Mouse (Mus musculus) lung, embryonic 16.5 days (tissue): ENCODE data around the gene Csrp1. TPM values are rescaled to one million over a fixed set of nuclear protein-coding genes. Genes with fewer than 3 reads are reported as not detected.
A peak's percentile ranks its signal among the peaks of the same experiment; 100 is the strongest.

Experiments
- ATAC-seq: fragments of 200-750 bp; cut with Nextera tagmentation; 2 replicates; pipeline ENCODE4 v1.8.0; 2017; ENCODE audit warnings: low read depth, mild to moderate bottlenecking, moderate library complexity
- H3K27ac ChIP-seq: fragments of 300-500 bp; sonication (generic); 2 replicates; pipeline ENCODE4 v1.5.1; 2014; ENCODE audit warnings: mild to moderate bottlenecking, control low read depth, low read length
- H3K27me3 ChIP-seq: fragments of 300-500 bp; sonication (generic); 2 replicates; pipeline ENCODE4 v1.6.1; 2014; ENCODE audit warnings: low read depth, low read length, mixed read lengths; ENCODE audit not compliant: control insufficient read depth, insufficient read depth
- H3K36me3 ChIP-seq: fragments of 300-500 bp; sonication (generic); 2 replicates; pipeline ENCODE4 v1.6.1; 2014; ENCODE audit warnings: low read length; ENCODE audit not compliant: control insufficient read depth, insufficient read depth
- H3K4me1 ChIP-seq: fragments of 300-500 bp; sonication (generic); replicated peaks from 2 replicates; pipeline ENCODE4 v1.6.1; 2014; ENCODE audit warnings: low read length, mixed read lengths; ENCODE audit not compliant: control insufficient read depth, insufficient read depth
- H3K4me2 ChIP-seq: fragments of 300-500 bp; sonication (generic); 2 replicates; pipeline ENCODE4 v1.6.1; 2014; ENCODE audit warnings: low read depth, low read length, control low read depth
- H3K4me3 ChIP-seq: fragments of 300-500 bp; sonication (generic); 2 replicates; pipeline ENCODE4 v1.5.1; 2014; ENCODE audit warnings: mild to moderate bottlenecking, low read length, control low read depth
- H3K9ac ChIP-seq: fragments of 300-500 bp; sonication (generic); 2 replicates; pipeline ENCODE4 v1.6.1; 2014; ENCODE audit warnings: low read length, control low read depth
- H3K9me3 ChIP-seq: fragments of 300-500 bp; sonication (generic); 2 replicates; pipeline ENCODE4 v1.6.1; 2016; ENCODE audit warnings: low read length; ENCODE audit not compliant: control insufficient read depth
- WGBS: fragments of 180-500 bp; shearing (Covaris S2); extraction: QIAGEN DNeasy Blood & Tissue Kit; methylation state at CpG from one replicate; pipeline ENCODE4 v1.1.7; 2014; 5-methylcytosine and 5-hydroxymethylcytosine counted together
- polyA plus RNA-seq: library from polyadenylated mRNA; unstranded; fragments of >200 nt; fragmentation: Nextera tagmentation; extraction: Ambion mirVana; gene quantifications from 2 replicates; pipeline ENCODE4 v1.2.1, GENCODE M21; 2015

Csrp1 gene
- polyA plus RNA-seq, result 268 and 290 TPM in 2 replicates

DNA sequence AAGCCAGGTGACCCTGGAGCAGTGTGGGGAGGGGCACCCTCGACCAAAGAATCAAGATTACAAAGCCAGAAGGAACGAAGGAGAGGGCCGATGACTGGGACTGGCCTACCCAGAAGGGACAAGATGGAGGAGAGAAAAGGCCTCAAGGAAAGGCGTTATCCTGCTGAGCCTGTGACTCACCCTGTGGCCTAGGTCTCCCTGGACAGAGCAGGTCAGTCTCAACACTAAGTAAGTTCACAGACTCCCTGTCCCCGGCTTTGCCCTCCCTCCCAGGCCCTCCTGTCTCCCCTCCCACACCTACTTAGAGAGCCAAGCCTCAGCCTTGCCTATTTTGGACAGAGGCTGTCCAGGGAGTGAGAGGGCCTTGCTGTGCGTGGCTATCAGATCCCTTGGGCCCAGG lies at the start of gene Csrp1:
TSS of gene Csrp1 (plus strand) at position 79 of the 400 bp plus-strand sequence.
- Histone ChIP-seq H3K4me3 (no peak within 1 kb of the TSS), H3K9me3 (no peaks in the 10 kb centered on the region), H3K4me2 (peak within 1 kb of the TSS; percentile 7; the same call in 1 of the 2 replicates), H3K4me1 (0 out of 2 replicates have a peak, but pooled peaks cover 5% of the 10 kb centered on the region), H3K27me3 (no peaks in the 10 kb centered on the region), H3K27ac (no peak within 1 kb of the TSS), H3K36me3 (no peaks in the 10 kb centered on the region), H3K9ac (no peak within 1 kb of the TSS)
- peak; percentile 34 for ATAC-seq
- 54% methylated on average over 6 of the region's 6 CpGs for WGBS

DNA sequence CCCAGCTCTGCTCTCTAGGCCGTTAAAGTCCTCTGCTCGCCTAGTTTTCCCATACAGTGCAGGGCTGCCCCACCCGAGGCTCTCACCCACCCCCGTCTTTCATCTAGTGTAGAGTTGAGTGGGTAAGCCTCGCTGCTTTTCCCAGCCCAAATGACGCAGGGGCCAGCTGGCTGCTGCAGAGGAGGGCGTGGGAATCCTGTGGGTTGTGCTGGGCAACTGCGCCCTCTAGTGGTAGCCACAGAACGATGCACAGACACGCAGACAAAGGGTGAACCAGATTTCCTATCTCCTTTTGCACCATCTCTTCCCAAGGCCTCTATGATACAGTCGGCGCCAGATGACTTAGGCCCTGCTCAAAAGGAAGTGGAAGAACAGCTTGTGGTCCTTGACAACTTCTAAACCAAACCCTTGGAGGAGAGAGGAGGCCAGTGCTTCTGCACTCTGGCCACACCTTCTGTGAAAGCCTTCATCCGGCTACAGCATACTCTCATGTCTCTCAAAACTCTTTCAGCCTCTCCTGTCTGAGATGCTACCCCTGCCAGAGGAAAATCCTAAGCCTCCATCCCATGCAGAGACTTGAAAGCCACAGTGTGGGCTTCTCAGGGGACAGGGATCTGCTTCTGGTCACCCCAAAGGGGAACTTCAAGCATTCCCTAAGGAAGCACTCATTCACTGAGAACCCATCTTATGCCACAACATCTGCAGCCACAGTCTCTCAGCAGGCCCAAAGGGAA lies 49.3 kb upstream of the Csrp1 start:
- H3K9me3 ChIP-seq, result no peaks in the 10 kb centered on the region
- H3K27me3 ChIP-seq, result no peaks in the 10 kb centered on the region
- no peak overlapping the region; the same call in 1 of the 2 replicates for H3K9ac ChIP-seq
- 8% methylated on average over 13 of the region's 13 CpGs for WGBS
- no peaks in the 10 kb centered on the region for H3K36me3 ChIP-seq
- peak; percentile 83 for ATAC-seq
- no peak overlapping the region for H3K4me3 ChIP-seq
- peak overlapping the region; percentile 35 for H3K4me2 ChIP-seq
- peak overlapping the region; percentile 44 for H3K27ac ChIP-seq
- peaks cover 42% of the 10 kb centered on the region for H3K4me1 ChIP-seq

DNA sequence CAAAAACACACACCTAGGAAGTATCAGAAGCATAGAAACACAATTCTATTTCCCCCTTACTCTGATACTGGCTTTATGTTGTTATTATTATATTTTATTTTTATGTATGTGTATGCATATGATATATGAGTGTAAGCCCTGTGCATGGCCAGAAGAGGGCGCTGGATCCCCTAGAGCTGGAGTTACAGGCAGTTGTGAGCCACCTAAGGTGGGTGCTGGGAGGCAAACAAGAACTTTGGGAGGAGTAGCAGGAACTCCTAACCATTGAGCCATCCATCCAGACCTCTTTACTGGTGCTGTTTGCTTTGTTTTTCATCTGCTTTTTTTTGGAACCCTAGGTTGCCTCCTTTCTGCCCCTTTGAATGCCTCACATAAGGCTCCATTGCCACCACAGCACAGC lies 48.5 kb upstream of the Csrp1 start:
- peaks cover 44% of the 10 kb centered on the region for H3K4me1 ChIP-seq

DNA sequence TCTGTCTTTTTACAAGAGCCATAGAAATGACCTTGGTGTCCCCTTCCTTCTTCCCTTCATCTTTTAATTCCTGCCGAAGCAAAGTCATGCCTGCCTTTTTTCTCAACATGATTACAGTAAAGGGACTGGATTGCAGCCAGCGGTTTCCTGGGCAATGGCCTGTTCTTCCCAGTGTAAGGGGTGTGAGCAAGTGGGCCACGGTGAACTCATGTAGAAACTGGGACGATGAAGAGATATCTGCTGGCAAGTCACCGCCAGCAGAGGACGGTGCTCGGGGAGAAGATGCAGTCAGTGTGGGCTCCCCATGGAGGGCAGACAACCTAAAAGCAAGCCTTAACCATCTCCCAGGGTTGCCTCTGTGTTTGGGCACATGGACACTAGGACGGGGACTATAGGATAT lies 47.9 kb upstream of the Csrp1 start:
- H3K36me3 ChIP-seq, result no peaks in the 10 kb centered on the region
- no peaks in the 10 kb centered on the region for H3K27me3 ChIP-seq
- H3K9ac ChIP-seq, result no peak overlapping the region
- no peak overlapping the region for H3K4me3 ChIP-seq
- 46% methylated on average over 8 of the region's 8 CpGs for WGBS
- H3K9me3 ChIP-seq, result no peaks in the 10 kb centered on the region
- no peak overlapping the region for H3K4me2 ChIP-seq
- no peak for ATAC-seq
- H3K4me1 ChIP-seq, result peaks cover 44% of the 10 kb centered on the region
- peak overlapping the region; percentile 28 for H3K27ac ChIP-seq

More for the DNA sequence above, 48.5 kb upstream of the Csrp1 start:
- H3K4me3 ChIP-seq, result no peak overlapping the region
- no peaks in the 10 kb centered on the region for H3K27me3 ChIP-seq
- 38% methylated on average over 1 of the region's 1 CpGs for WGBS
- H3K36me3 ChIP-seq, result no peaks in the 10 kb centered on the region
- H3K27ac ChIP-seq, result peak overlapping the region; percentile 28
- H3K9ac ChIP-seq, result no peak overlapping the region
- ATAC-seq, result no peak
- no peaks in the 10 kb centered on the region for H3K9me3 ChIP-seq
- no peak overlapping the region for H3K4me2 ChIP-seq

DNA sequence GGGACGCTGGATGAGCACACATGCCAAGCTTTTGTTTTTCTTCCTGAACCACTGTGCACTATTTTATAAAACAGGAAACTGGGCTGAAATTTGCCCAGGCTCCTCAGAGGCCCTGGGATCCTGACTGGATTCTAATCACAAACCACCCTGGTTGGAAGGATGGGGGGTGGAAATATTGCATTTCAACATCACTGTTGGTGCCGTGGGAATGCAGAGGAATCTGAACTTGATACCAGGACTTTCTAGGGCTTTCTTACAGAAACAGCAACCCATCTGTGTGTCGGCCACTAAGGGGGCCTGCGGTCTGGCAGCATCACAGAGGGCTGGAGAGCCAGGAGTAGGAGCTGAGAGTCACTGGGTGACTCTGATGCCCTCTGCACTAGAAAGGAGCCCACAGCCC lies 47.5 kb upstream of the Csrp1 start:
- H3K4me3 ChIP-seq, result no peak overlapping the region
- H3K4me2 ChIP-seq, result no peak overlapping the region
- WGBS, result 60% methylated on average over 4 of the region's 4 CpGs
- no peaks in the 10 kb centered on the region for H3K27me3 ChIP-seq
- H3K36me3 ChIP-seq, result no peaks in the 10 kb centered on the region
- peaks cover 44% of the 10 kb centered on the region for H3K4me1 ChIP-seq
- no peak for ATAC-seq
- H3K27ac ChIP-seq, result peak overlapping the region; percentile 66
- H3K9ac ChIP-seq, result 0 out of 2 replicates have a peak overlapping the region, but pooled peaks have one; percentile 18
- H3K9me3 ChIP-seq, result no peaks in the 10 kb centered on the region

DNA sequence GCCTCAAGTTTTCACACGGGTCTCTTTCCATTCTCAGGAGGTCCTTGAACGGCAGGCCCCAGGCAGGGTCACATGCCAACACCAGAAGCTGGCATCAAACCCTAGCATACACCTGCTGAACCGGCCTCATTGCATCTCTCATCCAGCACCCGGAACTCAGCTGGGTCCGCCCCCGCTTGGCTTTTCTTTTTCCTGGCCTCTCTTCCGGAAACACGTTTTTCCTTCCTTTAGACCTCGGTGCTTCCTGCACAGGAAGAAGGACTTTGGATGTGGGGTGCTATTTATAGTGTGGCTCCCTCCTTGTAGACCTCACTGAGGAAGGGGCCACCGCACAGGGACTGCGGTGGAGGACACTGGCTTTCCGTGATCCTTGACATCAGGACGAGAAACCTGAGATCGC lies 46.4 kb upstream of the Csrp1 start:
- H3K4me1 ChIP-seq, result peaks cover 40% of the 10 kb centered on the region
- WGBS, result 57% methylated on average over 14 of the region's 14 CpGs
- peak overlapping the region; percentile 60; the same call in 1 of the 2 replicates for H3K27ac ChIP-seq

DNA sequence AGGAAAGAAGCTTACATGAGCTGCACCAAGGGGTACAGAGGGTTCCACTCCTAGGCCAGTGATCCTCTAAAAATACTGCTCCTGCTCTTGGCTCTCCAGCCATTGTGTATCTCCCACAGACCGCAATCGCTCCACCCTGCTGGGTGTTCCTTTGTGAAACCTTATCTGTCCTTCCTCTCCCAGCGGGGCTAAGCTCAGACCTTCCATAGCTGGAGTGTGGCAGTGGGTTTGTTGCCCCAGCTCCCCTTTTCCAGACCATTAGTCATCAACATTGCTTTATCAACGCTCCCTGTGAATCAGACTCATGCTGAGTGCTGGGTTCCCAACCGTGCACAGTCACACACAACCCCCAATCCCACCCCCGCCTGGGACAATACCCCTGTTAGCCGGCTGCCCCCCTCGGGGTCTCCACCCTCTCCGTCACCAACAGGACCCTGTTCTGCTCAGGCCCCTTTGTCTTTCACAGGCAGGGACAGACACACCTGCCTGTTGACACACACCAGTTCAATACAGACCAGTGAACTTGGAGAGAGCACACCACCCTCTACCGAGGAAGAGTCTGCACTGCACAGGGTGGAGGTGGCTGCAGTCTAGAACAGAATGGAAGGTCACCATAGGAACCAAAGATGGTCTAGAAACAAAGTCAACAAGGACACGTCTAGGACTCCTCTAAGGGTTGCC lies 44.3 kb upstream of the Csrp1 start:
- H3K27me3 ChIP-seq, result no peaks in the 10 kb centered on the region
- H3K27ac ChIP-seq, result no peak overlapping the region
- no peak overlapping the region for H3K4me3 ChIP-seq
- H3K9ac ChIP-seq, result no peak overlapping the region
- H3K36me3 ChIP-seq, result no peaks in the 10 kb centered on the region
- no peaks in the 10 kb centered on the region for H3K9me3 ChIP-seq
- 41% methylated on average over 11 of the region's 11 CpGs for WGBS
- H3K4me1 ChIP-seq, result peaks cover 25% of the 10 kb centered on the region
- no peak overlapping the region for H3K4me2 ChIP-seq
- ATAC-seq, result no peak

More for the DNA sequence above, 46.4 kb upstream of the Csrp1 start:
- H3K9me3 ChIP-seq, result no peaks in the 10 kb centered on the region
- no peak overlapping the region for H3K9ac ChIP-seq
- peak overlapping the region; percentile 17; the same call in 1 of the 2 replicates for H3K4me2 ChIP-seq
- no peaks in the 10 kb centered on the region for H3K27me3 ChIP-seq
- no peaks in the 10 kb centered on the region for H3K36me3 ChIP-seq
- no peak overlapping the region for H3K4me3 ChIP-seq
- no peak for ATAC-seq

DNA sequence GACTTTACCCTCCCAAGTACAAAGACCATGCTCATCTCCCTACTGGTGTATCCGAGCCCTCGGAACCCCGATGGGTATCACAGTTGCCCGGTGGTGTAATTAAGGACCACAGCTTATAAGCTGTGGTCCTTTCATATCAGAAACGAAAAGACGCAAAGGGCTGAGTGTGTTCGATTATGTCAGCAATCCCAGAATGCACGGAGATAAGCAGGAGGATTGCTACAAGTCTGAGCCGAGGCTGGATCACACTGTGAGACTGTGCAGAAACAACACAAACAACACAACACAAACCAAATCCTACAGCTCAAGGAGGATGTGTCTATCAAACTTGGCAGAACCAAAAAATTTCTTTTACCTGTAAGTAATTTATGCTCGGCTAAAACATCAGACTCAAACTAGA lies 43.6 kb upstream of the Csrp1 start:
- Histone ChIP-seq H3K36me3 (no peaks in the 10 kb centered on the region), H3K4me1 (peaks cover 21% of the 10 kb centered on the region), H3K9ac (no peak overlapping the region), H3K9me3 (no peaks in the 10 kb centered on the region), H3K27me3 (no peaks in the 10 kb centered on the region), H3K27ac (no peak overlapping the region), H3K4me3 (no peak overlapping the region), H3K4me2 (no peak overlapping the region)
- WGBS, result 85% methylated on average over 10 of the region's 10 CpGs
- no peak for ATAC-seq

DNA sequence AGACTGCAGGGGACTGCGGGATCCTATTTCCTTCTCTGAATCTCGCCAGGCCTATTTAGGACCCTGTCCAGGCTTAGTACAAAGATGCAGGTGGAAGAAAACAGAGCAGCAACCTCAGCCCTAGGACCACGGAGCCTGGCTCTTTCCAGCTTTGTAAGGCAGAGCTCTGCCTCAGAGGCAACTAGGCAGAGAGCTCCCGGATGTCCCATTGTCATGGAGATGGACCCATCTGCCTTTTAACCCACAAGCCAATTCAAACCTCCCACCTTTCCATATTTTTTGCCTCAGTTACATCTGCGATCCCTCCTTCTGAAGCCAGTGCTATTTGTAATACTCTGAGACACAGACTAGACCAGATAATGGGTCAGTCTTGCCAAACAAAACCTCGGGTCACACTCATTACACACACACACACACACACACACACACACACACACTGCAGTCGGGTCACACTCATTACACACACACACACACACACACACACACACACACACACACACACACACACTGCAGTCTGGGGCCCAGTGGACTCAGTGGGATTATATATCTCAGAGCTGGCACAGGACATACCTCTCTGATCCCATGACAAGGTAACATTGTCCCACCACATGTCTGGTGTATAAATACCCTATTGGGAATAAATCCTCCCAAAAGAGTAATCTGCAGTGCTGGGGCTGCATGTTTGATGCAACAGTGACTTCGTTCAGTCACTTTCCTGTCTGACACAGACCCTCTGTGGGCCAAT lies 42.8 kb upstream of the Csrp1 start:
- H3K27me3 ChIP-seq, result no peaks in the 10 kb centered on the region
- H3K27ac ChIP-seq, result no peak overlapping the region
- no peak for ATAC-seq
- no peaks in the 10 kb centered on the region for H3K36me3 ChIP-seq
- H3K4me1 ChIP-seq, result peaks cover 16% of the 10 kb centered on the region
- H3K9ac ChIP-seq, result no peak overlapping the region
- 60% methylated on average over 8 of the region's 8 CpGs for WGBS
- H3K4me2 ChIP-seq, result no peak overlapping the region
- no peaks in the 10 kb centered on the region for H3K9me3 ChIP-seq
- no peak overlapping the region for H3K4me3 ChIP-seq
